Mouse (Mus musculus) mammary gland, adult 2 months (tissue): ENCODE results near the gene Ppp2ca. TPM values are rescaled to one million over a fixed set of nuclear protein-coding genes. Genes with fewer than 3 reads are reported as not detected.

Experiments used
- polyA plus RNA-seq: library from polyadenylated mRNA; depleted of rRNA; stranded (reverse); fragments of >200 nt; gene quantifications from 2 replicates; pipeline ENCODE4 v1.2.3, GENCODE M21; 2012; ENCODE audit warnings: low replicate concordance; rRNA removed

Ppp2ca gene
- polyA plus RNA-seq = 20.0 and 44.8 TPM in 2 replicates

GRCm38 (mm10) chr11:52098398-52098946 is at the start of gene Ppp2ca:
Ppp2ca (plus strand) TSS chr11:52098681.

DNA sequence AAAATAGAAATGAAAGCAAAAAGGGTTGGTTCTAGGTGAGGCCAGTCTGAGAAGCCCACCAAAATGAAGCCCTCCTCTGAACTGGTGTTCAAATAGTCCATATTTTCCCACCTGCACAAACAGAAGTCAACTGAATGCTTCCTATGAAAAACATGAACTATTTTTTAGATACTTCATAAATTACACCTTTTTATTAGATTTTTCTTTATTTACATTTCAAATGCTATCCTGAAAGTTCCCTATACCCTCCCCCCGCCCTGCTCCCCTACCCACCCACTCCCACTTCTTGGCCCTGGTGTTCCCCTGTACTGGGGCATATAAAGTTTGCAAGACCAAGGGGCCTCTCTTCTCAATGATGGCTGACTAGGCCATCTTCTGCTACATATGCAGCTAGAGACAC is 46.9 kb downstream of the Ppp2ca start, which contains the start of gene Olfr1373:
Gene Olfr1373 (minus strand): TSS at position 101 of the 400 bp plus-strand sequence.

Other genes with a start within 250 kb of the Ppp2ca start
- 13.3 and 21.2 TPM in 2 replicates for gene Jade2, start 241.0 kb upstream of the Ppp2ca start, polyA plus RNA-seq
- 21.1 and 27.1 TPM in 2 replicates for gene Cdkn2aipnl, start 131.0 kb upstream of the Ppp2ca start, polyA plus RNA-seq
- 27.9 and 119 TPM in 2 replicates for gene Ube2b, start 97.9 kb upstream of the Ppp2ca start, polyA plus RNA-seq
- gene Cdkl3, start 94.5 kb upstream of the Ppp2ca start, polyA plus RNA-seq = 1.6 and 1.9 TPM in 2 replicates
- not detected in 2 replicates for gene Olfr1373, start 46.8 kb downstream of the Ppp2ca start, polyA plus RNA-seq
- not detected in 2 replicates for gene Olfr1371, start 115.3 kb downstream of the Ppp2ca start, polyA plus RNA-seq
- gene Skp1a, start 133.3 kb downstream of the Ppp2ca start, polyA plus RNA-seq = 9.7 and 44.8 TPM in 2 replicates
- 83.5 and 191 TPM in 2 replicates for gene Tcf7, start 184.3 kb downstream of the Ppp2ca start, polyA plus RNA-seq